Mouse (Mus musculus) stomach, embryonic 14.5 days (tissue): Measurements from ENCODE around the gene Dync1i1. TPM values are rescaled to one million over a fixed set of nuclear protein-coding genes. Genes with fewer than 3 reads are reported as not detected.

Experiments used
- polyA plus RNA-seq: library from polyadenylated mRNA; unstranded; fragments of >200 nt; fragmentation: Nextera tagmentation; extraction: Ambion mirVana; gene quantifications from 2 replicates; pipeline ENCODE4 v1.2.1, GENCODE M21; 2014

Dync1i1 gene
- polyA plus RNA-seq, 1 experiment from 2014 or later, result 1.2 TPM

Other genes starting within 250 kb of the Dync1i1 start
- 1.0 and 4.0 TPM in 2 replicates for gene Pdk4, start 229.3 kb upstream of the Dync1i1 start, polyA plus RNA-seq